Mouse (Mus musculus) embryonic fibroblast, embryonic 13.5 days (primary cell): ENCODE measurements around the gene Apoc2.

Experiments
- CTCF ChIP-seq: IDR thresholded peaks from 2 replicates; pipeline ENCODE4 v1.5.1; 2011; ENCODE audit warnings: mild to moderate bottlenecking, control low read depth, low read length, moderate library complexity, borderline replicate concordance; ENCODE audit not compliant: insufficient read depth
- POLR2A ChIP-seq: IDR thresholded peaks from 2 replicates; pipeline ENCODE4 v1.6.1; 2011; ENCODE audit warnings: low read depth, mild to moderate bottlenecking, control low read depth, low read length, moderate library complexity

DNA sequence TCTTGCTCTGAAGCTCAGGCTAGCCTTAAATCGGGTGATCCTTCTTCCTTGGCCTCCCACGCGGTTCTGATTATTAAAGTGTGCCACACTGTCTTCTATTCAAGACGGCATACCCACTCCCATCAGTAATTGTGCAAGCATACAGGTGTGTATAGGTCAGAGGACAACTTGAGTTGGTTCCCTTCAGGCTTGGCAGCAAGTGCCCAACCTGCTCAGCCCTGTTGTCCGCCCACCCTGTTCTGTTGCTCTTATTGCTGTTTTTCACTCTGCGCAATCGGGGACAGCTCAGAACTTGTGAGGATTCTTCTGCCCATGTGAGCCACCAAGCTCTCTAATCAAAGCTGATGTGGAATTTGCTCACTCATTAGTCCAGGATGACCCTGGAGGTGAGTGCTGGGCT, 27.5 kb upstream of the Apoc2 start:
- no peak for TF ChIP-seq POLR2A
- no peak for TF ChIP-seq CTCF
